Mouse (Mus musculus) liver, embryonic 13.5 days (tissue): ENCODE data around the gene Cyp1b1. TPM values are rescaled to one million over a fixed set of nuclear protein-coding genes. Genes with fewer than 3 reads are reported as not detected.

Source experiments
- ATAC-seq: fragments of 200-750 bp; cut with Nextera tagmentation; 2 replicates; pipeline ENCODE4 v1.8.0; 2017; ENCODE audit warnings: low read depth, mild to moderate bottlenecking, moderate number of reproducible peaks, moderate library complexity
- DNase-seq: peaks from one replicate; pipeline ENCODE4 v3.0.0; 2022
- H3K27ac ChIP-seq: fragments of 300-500 bp; sonication (generic); 2 replicates; pipeline ENCODE4 v1.5.1; 2015; ENCODE audit warnings: moderate library complexity, mild to moderate bottlenecking, inconsistent platforms
- H3K27me3 ChIP-seq: fragments of 300-500 bp; sonication (generic); 2 replicates; pipeline ENCODE4 v1.6.1; 2015; ENCODE audit warnings: mild to moderate bottlenecking, inconsistent platforms
- H3K36me3 ChIP-seq: fragments of 300-500 bp; sonication (generic); 2 replicates; pipeline ENCODE4 v1.6.1; 2015; ENCODE audit warnings: mild to moderate bottlenecking, inconsistent platforms
- H3K4me1 ChIP-seq: fragments of 300-500 bp; sonication (generic); replicated peaks from 2 replicates; pipeline ENCODE4 v1.6.1; 2015; ENCODE audit warnings: inconsistent platforms
- H3K4me2 ChIP-seq: fragments of 300-500 bp; sonication (generic); 2 replicates; pipeline ENCODE4 v1.6.1; 2015; ENCODE audit warnings: inconsistent platforms, mild to moderate bottlenecking, moderate library complexity
- H3K4me3 ChIP-seq: fragments of 300-500 bp; sonication (generic); replicated peaks from 2 replicates; pipeline ENCODE4 v1.5.1; 2015; ENCODE audit warnings: mild to moderate bottlenecking, inconsistent platforms
- H3K9ac ChIP-seq: fragments of 300-500 bp; sonication (generic); 2 replicates; pipeline ENCODE4 v1.6.1; 2015; ENCODE audit warnings: mild to moderate bottlenecking, inconsistent platforms
- H3K9me3 ChIP-seq: fragments of 300-500 bp; sonication (generic); replicated peaks from 2 replicates; pipeline ENCODE4 v1.6.1; 2016; ENCODE audit warnings: inconsistent platforms
- WGBS: fragments of 180-500 bp; shearing (Covaris S2); methylation state at CpG from one replicate; pipeline ENCODE4 v1.1.7; 2015; ENCODE audit not compliant: insufficient replicate concordance; 5-methylcytosine and 5-hydroxymethylcytosine counted together
- polyA plus RNA-seq: library from polyadenylated mRNA; unstranded; fragments of >200 nt; fragmentation: Nextera tagmentation; extraction: Ambion mirVana; gene quantifications from 2 replicates; pipeline ENCODE4 v1.2.1, GENCODE M21; 2015

The Cyp1b1 gene
- polyA plus RNA-seq, 1 experiment from 2014 or later = 0.71 TPM

DNA sequence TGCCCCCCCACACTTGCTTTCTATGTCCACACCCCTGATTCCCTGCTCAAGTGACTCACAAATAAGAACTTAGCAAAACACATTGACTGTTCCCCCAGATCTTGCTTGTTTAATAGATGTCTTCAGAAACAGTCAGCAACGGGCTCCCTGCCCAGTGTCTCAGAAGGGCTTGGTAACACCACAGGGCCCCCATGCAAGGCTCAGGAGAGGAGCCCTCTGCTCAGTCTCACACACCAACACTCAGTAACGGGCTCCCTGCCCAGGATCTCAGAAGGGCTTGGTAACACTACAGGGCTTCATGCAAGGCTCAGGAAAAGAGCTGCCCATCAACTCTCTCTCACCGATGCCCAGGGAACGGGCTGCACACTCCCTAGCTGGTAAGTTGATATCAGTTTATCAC is 19.8 kb downstream of the Cyp1b1 start:
- Histone ChIP-seq H3K9ac (no peak overlapping the region), H3K4me3 (no peak overlapping the region), H3K4me2 (no peak overlapping the region), H3K9me3 (no peaks in the 10 kb centered on the region), H3K36me3 (no peaks in the 10 kb centered on the region), H3K27ac (no peak overlapping the region), H3K4me1 (no peaks in the 10 kb centered on the region), H3K27me3 (no peaks in the 10 kb centered on the region)
- ATAC-seq (no peak), DNase-seq (no peak)
- WGBS = 62% methylated on average over 4 of the region's 4 CpGs

DNA sequence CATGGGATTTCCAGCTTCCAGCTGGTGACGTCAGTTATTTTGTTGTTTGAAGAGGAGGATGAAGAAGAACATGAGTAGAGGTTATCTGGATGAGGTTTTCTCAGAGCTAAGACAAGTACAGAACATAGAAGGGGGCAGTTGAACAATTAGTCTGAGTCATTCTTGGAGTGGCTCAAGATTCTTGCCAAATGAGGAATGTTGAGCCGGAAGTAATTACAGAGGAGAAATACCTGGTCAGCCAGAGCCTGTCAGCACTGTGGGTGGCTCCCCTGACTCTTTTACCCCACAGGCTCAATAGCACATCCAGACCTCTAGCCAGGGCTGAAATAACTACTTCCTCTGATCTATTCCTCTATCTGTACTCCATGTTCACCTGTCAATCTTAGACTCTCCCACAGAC is 44.0 kb downstream of the Cyp1b1 start:
- WGBS = 68% methylated on average over 2 of the region's 2 CpGs
- Histone ChIP-seq H3K9ac (no peak overlapping the region), H3K4me3 (no peak overlapping the region), H3K27ac (no peak overlapping the region), H3K36me3 (no peaks in the 10 kb centered on the region), H3K4me1 (no peaks in the 10 kb centered on the region), H3K27me3 (no peaks in the 10 kb centered on the region), H3K9me3 (no peaks in the 10 kb centered on the region), H3K4me2 (no peak overlapping the region)
- ATAC-seq (no peak), DNase-seq (no peak)

DNA sequence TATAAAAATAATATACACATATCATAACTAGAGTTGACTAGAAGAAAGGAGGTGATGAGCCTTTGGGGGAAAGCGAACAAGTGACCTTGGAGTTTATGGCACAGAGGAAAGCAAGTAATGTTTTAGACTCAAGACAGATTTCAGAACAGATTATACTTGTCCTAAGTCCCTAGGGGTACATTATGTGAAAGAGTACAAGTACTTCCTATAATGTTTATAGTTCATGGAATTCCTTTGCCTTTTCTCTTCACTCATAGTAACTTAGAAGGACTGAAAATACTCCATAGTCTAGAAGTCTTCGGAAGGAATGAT is 50.8 kb downstream of the Cyp1b1 start:
- DNase-seq = no peak
- no peak for ATAC-seq
- Histone ChIP-seq H3K9me3 (no peaks in the 10 kb centered on the region), H3K4me3 (no peak overlapping the region), H3K9ac (no peak overlapping the region), H3K36me3 (no peaks in the 10 kb centered on the region), H3K27ac (no peak overlapping the region), H3K27me3 (no peaks in the 10 kb centered on the region), H3K4me1 (no peaks in the 10 kb centered on the region), H3K4me2 (no peak overlapping the region)
- 81% methylated on average over 2 of the region's 2 CpGs for WGBS

DNA sequence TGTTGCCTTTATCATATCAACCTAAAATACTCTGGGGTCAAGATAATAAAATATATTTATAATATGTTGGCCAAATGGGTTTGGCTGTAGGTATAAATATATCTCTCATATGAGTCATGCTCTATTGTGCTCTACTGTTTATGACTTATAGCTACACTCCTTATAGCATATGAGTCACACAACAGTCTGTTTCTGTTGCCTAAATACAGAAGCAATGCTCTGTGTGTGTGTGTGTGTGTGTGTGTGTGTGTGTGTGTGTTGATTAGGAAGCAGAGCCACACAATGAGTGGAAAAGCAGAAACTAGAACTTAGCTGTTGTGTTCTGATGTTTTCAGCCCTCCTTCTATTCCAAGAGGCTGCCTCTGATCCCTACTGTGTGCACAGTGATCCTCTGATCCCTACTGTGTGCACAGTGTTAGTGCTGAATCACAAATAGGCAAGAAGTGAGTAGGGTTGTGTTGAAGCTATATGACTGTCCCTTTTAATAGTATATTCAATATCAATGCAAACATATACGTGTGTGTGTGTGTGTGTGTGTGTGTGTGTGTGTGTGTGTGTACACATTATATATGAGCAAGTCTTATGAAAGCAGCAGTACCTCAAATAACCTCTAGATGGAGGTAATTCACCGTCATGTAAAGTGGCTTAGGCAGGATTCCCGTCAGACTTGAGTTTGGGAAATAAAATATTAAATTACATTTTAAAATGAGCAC is 51.3 kb downstream of the Cyp1b1 start:
- DNase-seq (no peak), ATAC-seq (no peak)
- no peaks in the 10 kb centered on the region for H3K36me3 ChIP-seq
- H3K27me3 ChIP-seq = no peaks in the 10 kb centered on the region
- WGBS = 12% methylated on average over 3 of the region's 3 CpGs
- H3K4me3 ChIP-seq = no peak overlapping the region
- H3K27ac ChIP-seq = no peak overlapping the region
- H3K9ac ChIP-seq = no peak overlapping the region
- no peaks in the 10 kb centered on the region for H3K4me1 ChIP-seq
- no peak overlapping the region for H3K4me2 ChIP-seq
- no peaks in the 10 kb centered on the region for H3K9me3 ChIP-seq

DNA sequence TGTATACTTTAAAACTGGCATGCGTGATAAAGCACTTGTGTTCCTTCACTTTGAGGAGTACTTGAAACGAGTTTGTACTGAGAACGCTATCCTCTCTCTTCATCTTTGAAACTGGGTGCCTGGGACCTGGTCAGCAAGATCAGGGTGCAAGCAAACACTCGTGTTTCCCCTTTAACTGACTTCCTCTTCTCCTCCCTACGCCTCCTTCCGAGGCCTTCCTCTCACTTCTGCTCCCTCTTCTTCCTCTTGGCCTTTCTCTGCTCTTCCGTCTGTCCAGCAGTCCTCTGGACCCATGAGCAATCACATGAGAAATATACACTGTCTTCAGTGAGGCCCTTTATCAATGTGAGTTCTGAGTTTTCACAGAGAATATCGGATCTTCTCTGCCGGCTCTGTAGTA is 53.0 kb downstream of the Cyp1b1 start:
- H3K27ac ChIP-seq = no peak overlapping the region
- no peaks in the 10 kb centered on the region for H3K36me3 ChIP-seq
- 58% methylated on average over 9 of the region's 9 CpGs for WGBS
- DNase-seq = no peak
- H3K4me2 ChIP-seq = no peak overlapping the region
- H3K9me3 ChIP-seq = no peaks in the 10 kb centered on the region
- H3K4me3 ChIP-seq = no peak overlapping the region
- no peaks in the 10 kb centered on the region for H3K27me3 ChIP-seq
- no peaks in the 10 kb centered on the region for H3K4me1 ChIP-seq
- no peak for ATAC-seq
- H3K9ac ChIP-seq = no peak overlapping the region

DNA sequence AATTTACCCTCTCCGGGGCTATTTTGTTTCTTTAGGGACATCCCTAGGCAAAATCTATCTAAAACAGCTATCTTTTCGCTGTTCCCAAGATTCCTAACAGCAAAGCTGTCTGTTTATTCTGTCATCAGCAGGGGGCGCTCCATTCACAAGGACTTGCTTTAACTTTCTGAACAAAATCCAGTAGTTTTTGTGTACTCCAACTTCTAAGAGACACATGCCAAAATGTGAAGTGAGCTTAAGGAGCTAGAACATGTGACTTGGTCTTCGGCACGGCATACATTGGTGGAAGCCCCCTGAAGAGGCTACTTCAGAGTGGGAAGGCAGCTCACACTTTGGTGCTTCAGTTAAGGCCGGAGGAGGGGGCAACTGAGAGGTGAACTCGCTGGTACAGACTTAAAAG is 53.5 kb downstream of the Cyp1b1 start:
- no peak for ATAC-seq

DNA sequence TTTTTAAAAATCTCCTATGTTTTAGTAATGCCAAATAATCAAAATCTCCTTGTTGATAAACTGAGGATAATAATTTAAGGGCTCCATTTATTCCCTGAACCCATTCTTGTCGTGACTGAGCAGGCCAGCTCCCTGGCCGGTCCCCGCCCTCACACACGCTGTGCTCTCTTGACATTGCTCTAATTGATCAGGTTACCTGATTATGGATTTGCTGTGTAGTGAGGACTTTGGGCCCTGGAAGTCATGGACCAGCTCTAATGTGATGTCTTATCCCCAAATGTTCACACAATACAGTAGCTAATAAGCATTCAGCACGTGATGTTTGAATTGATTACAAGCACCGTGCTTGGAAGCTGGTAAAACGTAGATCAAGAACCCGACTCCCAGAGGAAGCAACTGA is 56.0 kb downstream of the Cyp1b1 start:
- whole genome bisulfite sequencing = 54% methylated on average over 8 of the region's 8 CpGs
- Histone ChIP-seq H3K27me3 (no peaks in the 10 kb centered on the region), H3K36me3 (no peaks in the 10 kb centered on the region), H3K4me1 (no peaks in the 10 kb centered on the region), H3K9me3 (no peaks in the 10 kb centered on the region), H3K9ac (no peak overlapping the region), H3K27ac (no peak overlapping the region), H3K4me3 (no peak overlapping the region), H3K4me2 (no peak overlapping the region)
- ATAC-seq (no peak), DNase-seq (no peak)

More for the DNA sequence above, 53.5 kb downstream of the Cyp1b1 start:
- H3K36me3 ChIP-seq = no peaks in the 10 kb centered on the region
- H3K27ac ChIP-seq = no peak overlapping the region
- no peaks in the 10 kb centered on the region for H3K9me3 ChIP-seq
- WGBS = 41% methylated on average over 7 of the region's 7 CpGs
- H3K9ac ChIP-seq = no peak overlapping the region
- H3K4me1 ChIP-seq = no peaks in the 10 kb centered on the region
- H3K4me2 ChIP-seq = no peak overlapping the region
- peak; percentile 13 for DNase-seq
- H3K4me3 ChIP-seq = no peak overlapping the region
- H3K27me3 ChIP-seq = no peaks in the 10 kb centered on the region

DNA sequence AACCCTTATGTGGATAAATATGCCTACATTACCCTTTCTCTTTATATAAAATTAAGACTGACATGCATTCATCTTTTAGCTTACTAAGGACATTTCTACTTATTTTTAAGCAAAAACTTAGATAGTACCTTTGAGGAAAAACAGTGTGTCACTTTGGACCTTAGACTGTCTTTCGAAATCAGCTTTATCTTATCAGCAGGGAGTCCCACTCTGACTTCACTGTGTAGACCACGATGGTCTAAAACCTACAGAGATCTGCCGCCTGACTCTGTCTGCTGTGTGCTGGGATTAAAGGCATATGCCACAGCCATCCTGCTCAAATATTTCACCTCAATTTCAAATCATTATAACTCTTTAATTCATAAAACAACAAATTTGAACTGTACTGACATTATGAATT is 56.4 kb downstream of the Cyp1b1 start:
- peak; percentile 66 for ATAC-seq
- H3K4me2 ChIP-seq = no peak overlapping the region
- DNase-seq = no peak
- H3K4me1 ChIP-seq = no peaks in the 10 kb centered on the region
- H3K9me3 ChIP-seq = no peaks in the 10 kb centered on the region
- no peak overlapping the region for H3K27ac ChIP-seq
- 23% methylated on average over 3 of the region's 3 CpGs for WGBS
- H3K36me3 ChIP-seq = no peaks in the 10 kb centered on the region
- no peak overlapping the region for H3K9ac ChIP-seq
- no peaks in the 10 kb centered on the region for H3K27me3 ChIP-seq
- no peak overlapping the region for H3K4me3 ChIP-seq

DNA sequence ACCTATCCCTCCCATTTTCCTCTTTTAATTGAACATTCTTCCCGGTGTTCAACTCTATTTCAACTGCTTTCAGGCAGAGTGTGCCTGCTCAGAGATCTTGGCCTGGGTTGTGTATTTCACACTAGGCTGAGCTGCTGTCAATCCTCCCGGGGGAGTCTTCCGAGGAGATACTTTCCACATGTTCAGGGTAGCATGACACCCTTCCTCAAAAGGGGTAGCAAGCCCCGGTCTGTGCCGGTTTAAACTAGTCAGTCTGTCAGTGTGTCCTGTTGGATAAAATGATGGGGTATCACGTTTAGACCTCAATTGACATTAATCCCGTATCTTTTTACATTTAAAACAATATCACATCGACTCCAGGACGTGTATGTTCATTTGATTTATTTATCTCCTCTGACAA is 57.1 kb downstream of the Cyp1b1 start:
- Histone ChIP-seq H3K4me1 (no peaks in the 10 kb centered on the region), H3K9ac (no peak overlapping the region), H3K4me3 (no peak overlapping the region), H3K9me3 (no peaks in the 10 kb centered on the region), H3K4me2 (no peak overlapping the region), H3K27me3 (no peaks in the 10 kb centered on the region), H3K36me3 (no peaks in the 10 kb centered on the region), H3K27ac (no peak overlapping the region)
- ATAC-seq = no peak
- no peak for DNase-seq
- WGBS = 67% methylated on average over 9 of the region's 9 CpGs

DNA sequence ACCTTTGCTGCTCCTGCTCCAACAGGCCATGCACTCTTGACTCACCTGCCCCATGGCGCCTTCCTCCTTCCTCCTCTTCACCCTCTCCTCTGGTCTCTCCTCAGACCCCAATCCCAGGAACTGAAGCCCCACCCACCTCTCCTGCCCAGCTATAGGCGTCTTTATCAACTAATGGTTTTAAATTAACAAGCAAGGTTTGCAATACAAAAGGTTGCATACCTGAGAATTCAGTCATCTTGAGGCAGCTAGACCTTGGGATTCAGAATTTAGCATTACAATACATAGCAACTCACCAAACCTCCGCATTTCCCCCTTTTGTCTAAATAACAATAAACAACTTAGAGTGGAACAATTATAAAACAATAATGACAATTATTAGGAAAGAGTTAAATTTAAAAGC is 60.7 kb downstream of the Cyp1b1 start:
- Histone ChIP-seq H3K4me3 (no peak overlapping the region), H3K27ac (no peak overlapping the region), H3K4me1 (no peaks in the 10 kb centered on the region), H3K9me3 (no peaks in the 10 kb centered on the region), H3K36me3 (no peaks in the 10 kb centered on the region), H3K9ac (no peak overlapping the region), H3K4me2 (no peak overlapping the region), H3K27me3 (no peaks in the 10 kb centered on the region)
- DNase-seq = no peak
- WGBS = 59% methylated on average over 3 of the region's 3 CpGs
- no peak for ATAC-seq

DNA sequence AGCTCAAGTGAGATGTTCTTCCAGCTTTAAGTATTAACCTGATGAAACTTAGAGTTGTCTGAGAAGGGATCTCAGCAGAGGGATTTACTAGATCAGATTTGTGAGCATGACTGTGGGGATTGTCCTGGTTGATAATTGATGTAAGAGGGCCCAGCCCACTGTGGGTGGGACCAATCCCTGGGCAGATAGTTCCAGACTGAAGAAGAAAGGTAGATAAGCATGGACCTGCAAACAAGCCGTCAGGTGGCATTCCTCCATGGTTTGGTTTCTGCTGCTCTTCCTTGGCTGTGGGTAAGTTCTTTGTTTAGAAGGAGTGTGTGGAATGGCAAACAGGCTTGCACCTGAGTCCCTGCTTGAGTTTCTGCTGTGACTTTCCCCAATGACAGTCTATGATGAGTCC is 61.7 kb downstream of the Cyp1b1 start:
- H3K36me3 ChIP-seq = no peaks in the 10 kb centered on the region
- no peaks in the 10 kb centered on the region for H3K27me3 ChIP-seq
- no peak for DNase-seq
- H3K9ac ChIP-seq = no peak overlapping the region
- no peak overlapping the region for H3K4me3 ChIP-seq
- no peak overlapping the region for H3K4me2 ChIP-seq
- H3K4me1 ChIP-seq = no peaks in the 10 kb centered on the region
- 53% methylated on average over 1 of the region's 1 CpGs for WGBS
- ATAC-seq = no peak
- no peak overlapping the region for H3K27ac ChIP-seq
- no peaks in the 10 kb centered on the region for H3K9me3 ChIP-seq
